Mouse (Mus musculus) embryonic fibroblast, embryonic 13.5 days (primary cell): ENCODE data around the gene Zswim4.

Experiments used
- CTCF ChIP-seq: IDR thresholded peaks from 2 replicates; pipeline ENCODE4 v1.5.1; 2011; ENCODE audit warnings: mild to moderate bottlenecking, control low read depth, low read length, moderate library complexity, borderline replicate concordance; ENCODE audit not compliant: insufficient read depth
- POLR2A ChIP-seq: IDR thresholded peaks from 2 replicates; pipeline ENCODE4 v1.6.1; 2011; ENCODE audit warnings: low read depth, mild to moderate bottlenecking, control low read depth, low read length, moderate library complexity

DNA sequence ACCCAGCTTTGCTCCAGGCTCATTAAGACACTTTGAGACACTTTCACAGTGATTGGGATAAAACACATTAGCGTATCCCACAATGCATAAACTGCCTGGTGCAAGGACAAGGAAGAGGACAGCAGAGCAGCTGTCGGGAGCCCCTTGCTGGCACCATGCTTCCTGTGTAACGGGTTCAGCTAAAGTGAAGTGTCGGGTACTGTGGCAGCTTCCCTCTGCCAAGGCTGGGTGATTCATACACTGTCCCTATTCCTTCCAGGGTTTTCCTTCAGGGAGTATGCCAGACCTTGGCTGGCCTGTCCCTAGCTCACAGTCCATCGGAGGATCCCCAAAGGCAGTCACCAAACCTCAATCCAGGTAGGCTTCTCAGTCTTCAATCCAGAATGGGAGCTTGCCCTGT lies 66.8 kb downstream of the Zswim4 start:
- no peak for TF ChIP-seq CTCF
- TF ChIP-seq POLR2A = no peak
